Mouse (Mus musculus) heart, postnatal 0 days (tissue): ENCODE data around the gene Phldb3. TPM values are rescaled to one million over a fixed set of nuclear protein-coding genes. Genes with fewer than 3 reads are reported as not detected.
A peak's percentile ranks its signal among the peaks of the same experiment; 100 is the strongest.

ENCODE experiments used
- ATAC-seq: fragments of 200-750 bp; cut with Nextera tagmentation; 2 replicates; pipeline ENCODE4 v1.8.0; 2017; ENCODE audit warnings: low read depth, moderate number of reproducible peaks, moderate library complexity; ENCODE audit not compliant: insufficient read depth
- DNase-seq: peaks from one replicate; pipeline ENCODE4 v3.0.0-alpha.2; 2016; ENCODE audit warnings: low spot score
- H3K27ac ChIP-seq: fragments of 300-500 bp; sonication (generic); 2 replicates; pipeline ENCODE4 v1.5.1; 2014; ENCODE audit warnings: low read depth, mild to moderate bottlenecking
- H3K27me3 ChIP-seq: fragments of 300-500 bp; sonication (generic); 2 replicates; pipeline ENCODE4 v1.6.1; 2014; ENCODE audit warnings: low read length, mixed read lengths; ENCODE audit not compliant: control insufficient read depth, insufficient read depth
- H3K36me3 ChIP-seq: fragments of 300-500 bp; sonication (generic); replicated peaks from 2 replicates; pipeline ENCODE4 v1.6.1; 2014; ENCODE audit warnings: low read length, mixed read lengths; ENCODE audit not compliant: control insufficient read depth, insufficient read depth
- H3K4me1 ChIP-seq: fragments of 300-500 bp; sonication (generic); 2 replicates; pipeline ENCODE4 v1.6.1; 2014; ENCODE audit warnings: antibody characterized with exemption; ENCODE audit not compliant: control insufficient read depth, insufficient read depth
- H3K4me2 ChIP-seq: fragments of 300-500 bp; sonication (generic); 2 replicates; pipeline ENCODE4 v1.6.1; 2014; ENCODE audit warnings: low read depth, mild to moderate bottlenecking, low read length, moderate library complexity
- H3K4me3 ChIP-seq: fragments of 300-500 bp; sonication (generic); 2 replicates; pipeline ENCODE4 v1.5.1; 2014; ENCODE audit warnings: low read depth, low read length
- H3K9ac ChIP-seq: fragments of 300-500 bp; sonication (generic); replicated peaks from 2 replicates; pipeline ENCODE4 v1.6.1; 2014; ENCODE audit warnings: low read depth, low read length, mixed read lengths
- H3K9me3 ChIP-seq: fragments of 300-500 bp; sonication (generic); replicated peaks from 2 replicates; pipeline ENCODE4 v1.6.1; 2016; ENCODE audit warnings: low read length; ENCODE audit not compliant: control insufficient read depth
- CTCF ChIP-seq: IDR thresholded peaks from 2 replicates; pipeline ENCODE4 v1.5.1; 2016; ENCODE audit warnings: antibody characterized with exemption, control low read depth, low read depth
- EP300 ChIP-seq: IDR thresholded peaks from 2 replicates; pipeline ENCODE4 v1.6.1; 2016; ENCODE audit warnings: antibody characterized with exemption, low read depth
- WGBS: fragments of 180-500 bp; shearing (Covaris S2); extraction: QIAGEN DNeasy Blood & Tissue Kit; methylation state at CpG from one replicate; pipeline ENCODE4 v1.1.7; 2014; 5-methylcytosine and 5-hydroxymethylcytosine counted together
- polyA plus RNA-seq: library from polyadenylated mRNA; unstranded; fragments of >200 nt; fragmentation: Nextera tagmentation; extraction: Ambion mirVana; gene quantifications from 2 replicates; pipeline ENCODE4 v1.2.1, GENCODE M21; 2015
- total RNA-seq: library from RNA; depleted of rRNA; stranded (reverse); fragments of >200 nt; gene quantifications from 2 replicates; pipeline ENCODE4 v1.2.3, GENCODE M21; 2014; ENCODE audit warnings: low replicate concordance

Gene Phldb3
- total and polyA plus RNA-seq, 2 experiments from 2014 or later = not detected

GRCm38 (mm10) chr7:24577811-24578210 lies 32.8 kb upstream of the Phldb3 start:
- Histone ChIP-seq H3K4me1 (no peaks in the 10 kb centered on the region), H3K36me3 (no peaks in the 10 kb centered on the region), H3K4me3 (no peak overlapping the region), H3K4me2 (no peak overlapping the region), H3K9me3 (no peaks in the 10 kb centered on the region), H3K9ac (no peak overlapping the region), H3K27ac (no peak overlapping the region), H3K27me3 (no peaks in the 10 kb centered on the region)
- no peak for DNase-seq
- TF ChIP-seq EP300 (no peak), CTCF (no peak)
- 89% methylated on average over 10 of the region's 10 CpGs for whole genome bisulfite sequencing
- no peak for ATAC-seq

GRCm38 (mm10) chr7:24584876-24585275 lies 25.7 kb upstream of the Phldb3 start:
- Histone ChIP-seq H3K4me1 (no peaks in the 10 kb centered on the region), H3K4me3 (no peak overlapping the region), H3K4me2 (no peak overlapping the region), H3K9me3 (no peaks in the 10 kb centered on the region), H3K9ac (no peak overlapping the region), H3K36me3 (no peaks in the 10 kb centered on the region), H3K27ac (no peak overlapping the region), H3K27me3 (peaks cover 27% of the 10 kb centered on the region)
- TF ChIP-seq CTCF (no peak), EP300 (no peak)
- DNase-seq (no peak), ATAC-seq (no peak)
- 88% methylated on average over 6 of the region's 6 CpGs for WGBS

DNA sequence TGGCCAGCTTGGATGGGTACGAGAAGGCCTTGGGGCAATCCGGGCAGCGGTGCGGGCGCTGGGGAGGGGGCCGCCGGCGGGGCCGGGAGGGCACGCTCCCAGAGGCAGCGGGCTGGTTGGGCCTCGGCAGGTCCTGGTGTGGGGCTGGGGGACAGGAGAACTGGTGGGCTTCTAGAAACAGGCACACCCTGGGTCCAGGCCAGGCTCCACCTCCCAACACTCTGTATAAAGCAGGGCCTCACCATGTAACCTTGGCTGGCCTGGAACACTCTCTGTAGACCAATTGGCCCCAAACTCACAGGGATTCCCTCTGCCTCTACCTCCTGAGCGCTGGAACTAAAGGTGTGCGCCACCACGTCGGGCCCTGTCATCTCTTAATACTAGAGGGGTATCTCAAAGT lies 24.6 kb upstream of the Phldb3 start:
- no peak overlapping the region for H3K9ac ChIP-seq
- WGBS = 37% methylated on average over 16 of the region's 16 CpGs

DNA sequence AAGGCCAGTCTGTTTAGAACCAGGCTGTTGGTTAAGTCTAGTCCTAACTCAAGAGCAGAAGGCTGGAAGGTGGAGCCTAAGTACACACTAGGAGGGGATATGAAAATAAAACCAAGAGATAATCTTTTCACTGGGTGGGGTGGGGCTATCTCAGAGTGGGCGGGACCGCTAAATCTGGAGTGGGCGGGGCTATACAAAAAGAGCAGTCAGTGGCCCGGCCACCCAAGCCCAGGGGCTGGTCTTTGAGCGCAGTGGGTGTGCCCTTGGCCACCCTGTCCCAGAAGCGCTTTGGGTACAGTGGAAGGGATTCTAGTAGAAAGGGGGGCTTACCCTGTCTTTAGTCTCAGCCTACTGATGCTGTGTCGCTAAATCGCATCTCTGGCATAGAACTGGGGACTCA lies 23.7 kb upstream of the Phldb3 start:
- 11% methylated on average over 8 of the region's 8 CpGs for WGBS
- H3K4me2 ChIP-seq = peak overlapping the region; percentile 56

More for the DNA sequence above, 24.6 kb upstream of the Phldb3 start:
- Histone ChIP-seq H3K4me2 (no peak overlapping the region), H3K27me3 (peaks cover 27% of the 10 kb centered on the region), H3K27ac (no peak overlapping the region), H3K4me1 (no peaks in the 10 kb centered on the region), H3K4me3 (no peak overlapping the region), H3K9me3 (no peaks in the 10 kb centered on the region), H3K36me3 (no peaks in the 10 kb centered on the region)
- ATAC-seq (peak; percentile 20; the same call in 1 of the 2 replicates), DNase-seq (no peak)
- TF ChIP-seq CTCF (no peak), EP300 (no peak)

GRCm38 (mm10) chr7:24587330-24588105 lies 23.0 kb upstream of the Phldb3 start, which contains the start of the genes Ethe1 and Zfp575:
Gene Ethe1, plus strand, starts transcription at chr7:24587543.
Gene Zfp575, minus strand, starts transcription at chr7:24587641.
- Histone ChIP-seq H3K9ac (0 out of 2 replicates have a peak within 1 kb of the TSS, but pooled peaks have one; percentile 15), H3K4me3 (peak within 1 kb of the TSS; percentile 36), H3K4me1 (no peaks in the 10 kb centered on the region), H3K36me3 (no peaks in the 10 kb centered on the region), H3K27ac (no peak within 1 kb of the TSS), H3K9me3 (no peaks in the 10 kb centered on the region), H3K27me3 (peaks cover 27% of the 10 kb centered on the region), H3K4me2 (peak within 1 kb of the TSS; percentile 56)
- DNase-seq = peak; percentile 35
- WGBS = 8% methylated on average over 30 of the region's 30 CpGs
- no peak for TF ChIP-seq EP300
- TF ChIP-seq CTCF = no peak
- ATAC-seq = 0 out of 2 replicates have a peak, but pooled peaks have one; percentile 35

More for the DNA sequence above, 23.7 kb upstream of the Phldb3 start:
- TF ChIP-seq EP300 (no peak), CTCF (no peak)
- Histone ChIP-seq H3K27ac (no peak overlapping the region), H3K4me1 (no peaks in the 10 kb centered on the region), H3K9ac (0 out of 2 replicates have a peak overlapping the region, but pooled peaks have one; percentile 15), H3K4me3 (peak overlapping the region; percentile 36), H3K9me3 (no peaks in the 10 kb centered on the region), H3K36me3 (no peaks in the 10 kb centered on the region), H3K27me3 (peaks cover 27% of the 10 kb centered on the region)
- DNase-seq (no peak), ATAC-seq (peak; percentile 27; the same call in 1 of the 2 replicates)
